Mouse (Mus musculus): ENCODE results near the gene Ctsll3.

- TF ChIP-seq POLR2A (IDR thresholded peaks at IDR 0.05; ENCODE audit: insufficient read depth, low read length) (no peak), CTCF (IDR thresholded peaks at IDR 0.05; ENCODE audit: low read depth, low read length) (no peak), EP300 (IDR thresholded peaks at IDR 0.05; ENCODE audit: insufficient read depth, low read depth, low read length) (no peak)
These were observed 11.1 kb upstream of the Ctsll3 start for GRCm38 (mm10) chr13:60813722-60814121.
